ENCODE assay signal across 41 mouse cellular contexts in genomic region chr5:34246443-34246842, GRCm38 (mm10). TPM values are rescaled to one million over a fixed set of nuclear protein-coding genes. Genes with fewer than 3 reads are reported as not detected.
"Had no signal": no experiment of that assay in that cellular context is flagged by ENCODE, and none has a peak within 500 bp of the region (broad histone marks: within the 10 kb centered on the region; RNA-seq: fewer than 3 reads in every experiment).

No protein-coding gene starts in this region.

- DNase-seq: heart, postnatal 10 days; heart, postnatal 14 days; heart, postnatal 36 days; kidney, adult 11 months; kidney, adult 18-20 months; kidney, adult 2 months; kidney, adult 8-10 months; kidney, adult 9 months; kidney, postnatal 10 days; kidney, postnatal 14 days; kidney, postnatal 25 days; kidney, postnatal 36 days; kidney, postnatal 4 days; layer of hippocampus, adult 9-11 months; layer of hippocampus, postnatal 36 days had no signal

- H3K4me3 ChIP-seq: heart, embryonic 12.5 days; heart, embryonic 13.5 days; heart, embryonic 15.5 days; hindbrain, embryonic 10.5 days; hindbrain, embryonic 12.5 days; hindbrain, embryonic 13.5 days; hindbrain, embryonic 15.5 days; intestine, embryonic 15.5 days; kidney, embryonic 15.5 days; layer of hippocampus, adult 2 months; left cerebral cortex, adult 2 months had no signal

- H3K4me1 ChIP-seq: intestine, embryonic 15.5 days had no signal

- H3K27ac ChIP-seq: heart, embryonic 13.5 days; heart, embryonic 15.5 days; hindbrain, embryonic 10.5 days; hindbrain, embryonic 12.5 days; hindbrain, embryonic 13.5 days; hindbrain, embryonic 14.5 days; hindbrain, embryonic 15.5 days; hindbrain, postnatal 0 days; intestine, embryonic 15.5 days; kidney, embryonic 15.5 days; kidney, postnatal 0 days; layer of hippocampus, adult 2 months; left cerebral cortex, adult 2 months had no signal

- ATAC-seq: hindbrain, embryonic 16.5 days; hindbrain, postnatal 0 days; inflammation-experienced regulatory T-cells, adult 6 months; intestine, embryonic 15.5 days; intestine, embryonic 16.5 days; intestine, postnatal 0 days had no signal

- H3K27me3 ChIP-seq: heart, embryonic 12.5 days; heart, embryonic 15.5 days; hindbrain, embryonic 12.5 days; hindbrain, embryonic 13.5 days; hindbrain, embryonic 15.5 days; intestine, embryonic 15.5 days; kidney, embryonic 15.5 days had no signal

RNA-seq across cellular contexts. Expression of gene Cfap99, which starts 42.0 kb away (rescaled TPM):
- total RNA-seq: heart, postnatal 10 days; heart, postnatal 14 days; heart, postnatal 25 days; heart, postnatal 36 days; heart, postnatal 4 days; hematopoietic stem cell, adult 5-6 weeks; hindbrain, postnatal 0 days had no signal
- polyA plus RNA-seq: heart, embryonic 13.5 days; heart, postnatal 0 days; hindbrain, embryonic 10.5 days; hindbrain, embryonic 15.5 days; inflammation-experienced regulatory T-cells, adult 6 months; intestine, embryonic 14.5 days; intestine, embryonic 15.5 days; intestine, embryonic 16.5 days; intestine, postnatal 0 days; kidney, embryonic 14.5 days; kidney, embryonic 15.5 days; kidney, embryonic 16.5 days; kidney, postnatal 0 days; large intestine, adult 2 months had no signal
